Mouse (Mus musculus): ENCODE results near the gene Nedd4.

- TF ChIP-seq CTCF (IDR thresholded peaks at IDR 0.05; ENCODE audit: borderline replicate concordance, insufficient read depth, low read length) (no peak), POLR2A (IDR thresholded peaks at IDR 0.05; ENCODE audit: low read depth, low read length) (no peak)
Observed at GRCm38 (mm10) chr9:72675745-72676200, 13.6 kb downstream of the Nedd4 start.
